Mouse (Mus musculus) adipocyte (in vitro differentiated cells): ENCODE measurements around the gene Naa10.

Source experiments
- DNase-seq: peaks from one replicate; pipeline ENCODE4 v3.0.0-alpha.2; 2016; ENCODE audit warnings: low spot score

Gene Naa10

GRCm38 (mm10) chrX:73921823-73922549, at the start of gene Naa10, which contains the start of gene Arhgap4:
Gene Naa10 (minus strand): TSS chrX:73921944.
Gene Arhgap4 (minus strand): TSS chrX:73921870.
- peak; percentile 88 for DNase-seq

GRCm38 (mm10) chrX:73970781-73971180, 49.0 kb upstream of the Naa10 start:
- DNase-seq = no peak

- DNase-seq = no peak
Observed at GRCm38 (mm10) chrX:73969729-73970128, 48.0 kb upstream of the Naa10 start.

- no peak for DNase-seq
Observed at GRCm38 (mm10) chrX:73969167-73969566, 47.4 kb upstream of the Naa10 start.

- peak; percentile 94 for DNase-seq
Observed at GRCm38 (mm10) chrX:73967177-73968075, 45.7 kb upstream of the Naa10 start.

- DNase-seq = peak; percentile 92
Observed at GRCm38 (mm10) chrX:73966248-73967176, 44.8 kb upstream of the Naa10 start, which contains the start of gene Hcfc1. Gene Hcfc1 (minus strand): TSS chrX:73966357.

- peak; percentile 61 for DNase-seq
Observed at GRCm38 (mm10) chrX:73965307-73965706, 43.6 kb upstream of the Naa10 start.

GRCm38 (mm10) chrX:73964363-73964762, 42.6 kb upstream of the Naa10 start:
- DNase-seq = peak; percentile 80

- DNase-seq = no peak
Observed at GRCm38 (mm10) chrX:73954988-73955387, 33.2 kb upstream of the Naa10 start.

- no peak for DNase-seq
Observed at GRCm38 (mm10) chrX:73952603-73953002, 30.9 kb upstream of the Naa10 start.

GRCm38 (mm10) chrX:73949341-73949740, 27.6 kb upstream of the Naa10 start:
- DNase-seq = no peak

GRCm38 (mm10) chrX:73948647-73949046, 26.9 kb upstream of the Naa10 start:
- DNase-seq = peak; percentile 79

GRCm38 (mm10) chrX:73946896-73947295, 25.2 kb upstream of the Naa10 start:
- DNase-seq = no peak

GRCm38 (mm10) chrX:73942294-73942693, 20.6 kb upstream of the Naa10 start:
- no peak for DNase-seq

- no peak for DNase-seq
Observed at GRCm38 (mm10) chrX:73941860-73942259, 20.1 kb upstream of the Naa10 start.

- no peak for DNase-seq
Observed at GRCm38 (mm10) chrX:73931871-73932270, 10.1 kb upstream of the Naa10 start.

- peak; percentile 51 for DNase-seq
Observed at GRCm38 (mm10) chrX:73930402-73931062, 8.8 kb upstream of the Naa10 start, which contains the start of gene Renbp. Gene Renbp (minus strand): TSS chrX:73930850.

GRCm38 (mm10) chrX:73922550-73922882, 772 bp upstream of the Naa10 start:
- no peak for DNase-seq

GRCm38 (mm10) chrX:73921285-73921822, 390 bp downstream of the Naa10 start:
- peak; percentile 45 for DNase-seq

GRCm38 (mm10) chrX:73918631-73919030, 3.1 kb downstream of the Naa10 start:
- no peak for DNase-seq

GRCm38 (mm10) chrX:73916945-73917344, 4.8 kb downstream of the Naa10 start:
- DNase-seq = no peak
